Mouse (Mus musculus) spleen, embryonic (tissue): ENCODE data around the gene Ncstn.

Source experiments
- CTCF ChIA-PET: fragments of 350-600 bp; sonication (Branson Sonifier 250); formaldehyde crosslinking; loops from one replicate; lab custom pipeline; 2022; lab: Charles Lee

Ncstn gene

DNA sequence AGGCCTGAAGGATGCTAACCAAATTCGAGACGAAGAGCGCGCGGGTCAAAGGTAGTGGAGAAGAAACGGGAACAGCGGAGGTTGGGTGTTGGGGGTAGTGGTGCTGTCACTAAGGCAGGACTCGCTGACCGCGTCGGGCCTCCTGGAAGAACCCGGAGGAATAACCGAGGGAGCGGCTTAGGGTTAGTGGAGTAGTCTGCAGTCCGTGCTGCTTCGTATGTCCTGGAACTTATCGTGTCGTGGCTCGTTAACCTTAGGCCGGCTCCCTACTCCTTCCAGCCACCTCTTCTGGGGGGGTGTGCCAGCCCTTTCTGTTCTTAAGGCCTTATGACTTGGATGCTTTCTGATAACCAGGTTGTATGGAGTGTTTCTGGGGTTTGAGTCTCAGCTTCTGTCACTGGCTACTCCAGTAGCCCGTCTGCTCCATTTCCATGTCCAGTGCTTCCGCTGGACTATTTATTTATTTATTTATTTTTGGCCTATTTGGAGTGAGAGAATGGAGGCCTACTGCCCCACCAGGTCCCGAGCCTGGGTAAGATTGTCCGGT lies 377 bp upstream of the Ncstn start:
- CTCF ChIA-PET = interaction anchor here (0.6 kb wide), 1 partner anchor 56 kb away, joined by 3 read pairs; no protein-coding TSS in a partner anchor

DNA sequence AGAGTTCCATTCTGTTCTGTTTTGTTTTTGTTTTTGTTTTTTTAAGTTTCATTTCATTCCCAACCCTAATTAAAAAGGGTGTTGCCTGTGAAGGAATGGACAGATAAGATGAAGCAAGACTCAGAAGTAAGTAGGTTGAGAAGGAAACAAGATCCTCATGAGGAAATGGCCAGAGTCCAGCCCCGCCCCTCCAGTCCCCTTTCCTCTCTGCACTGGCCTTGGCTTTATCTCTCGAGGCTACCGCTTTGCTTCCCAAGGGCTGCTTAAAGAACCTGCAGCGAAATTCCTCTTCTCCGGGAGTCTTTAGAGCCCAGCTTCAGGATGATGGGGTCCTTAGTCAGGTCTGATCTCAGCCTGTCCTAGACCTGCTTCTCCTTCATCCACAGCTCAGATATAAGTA lies 4.6 kb downstream of the Ncstn start:
- CTCF ChIA-PET = no interaction called here

DNA sequence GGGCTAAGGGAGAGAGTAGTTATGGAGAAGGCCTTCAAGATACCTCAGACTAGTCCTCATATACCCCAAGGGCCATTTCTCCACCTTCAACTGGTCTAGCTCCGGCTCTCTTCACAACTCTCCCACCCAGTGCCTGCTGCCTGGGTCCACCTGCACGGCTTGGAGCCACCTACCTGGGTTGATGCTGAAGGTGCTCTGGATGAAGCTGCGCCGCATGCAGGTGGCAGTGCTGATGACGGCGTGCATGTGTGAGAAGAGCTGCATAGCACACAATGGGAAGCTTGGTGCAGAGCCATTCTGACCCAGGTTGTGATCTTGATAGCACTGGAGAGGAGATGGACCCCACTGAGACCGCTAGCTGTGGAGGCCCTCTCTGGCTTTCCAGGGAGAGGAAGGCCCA lies 10.0 kb downstream of the Ncstn start:
- CTCF ChIA-PET = no interaction called here

DNA sequence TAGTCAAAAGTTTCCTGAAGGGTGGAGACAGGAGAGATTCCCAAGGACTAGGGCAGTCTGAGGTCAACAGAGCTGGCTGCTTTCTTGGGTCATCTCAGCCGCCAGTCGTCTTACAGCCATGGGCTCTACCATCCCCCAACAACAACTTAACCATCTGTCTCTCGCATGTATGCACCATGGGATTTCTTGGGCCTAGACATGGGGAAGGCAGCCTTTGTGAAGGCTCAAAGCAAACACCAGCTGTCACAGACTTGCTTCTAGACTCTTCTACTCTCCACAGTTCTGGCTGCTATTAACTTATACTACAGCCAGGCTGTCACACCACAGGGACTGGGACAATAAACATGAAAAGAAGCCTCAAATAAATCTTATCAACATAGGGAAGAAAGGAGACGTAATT lies 11.0 kb downstream of the Ncstn start:
- CTCF ChIA-PET = interaction anchor here (0.6 kb wide), 1 partner anchor 19 kb away, joined by 6 read pairs; no protein-coding TSS in a partner anchor

DNA sequence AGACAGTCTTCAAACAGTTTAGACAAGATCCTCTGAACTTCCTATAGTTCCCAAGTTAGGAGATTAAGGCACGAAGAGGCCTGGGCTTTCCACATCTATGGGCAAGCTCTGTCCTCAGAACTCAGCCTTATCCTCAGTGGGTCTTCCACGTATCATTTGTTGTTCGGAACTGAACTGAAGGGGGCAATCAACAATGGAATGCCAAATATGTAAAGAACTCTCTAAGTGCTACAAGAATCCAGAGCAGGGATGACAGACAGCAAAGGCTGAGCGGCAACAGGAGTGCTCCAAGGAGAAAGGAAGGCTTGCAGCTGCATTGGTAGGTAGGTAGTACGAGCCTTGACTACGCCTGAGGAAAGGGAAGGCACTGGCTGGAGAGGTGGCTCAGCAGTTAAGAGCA lies 12.4 kb downstream of the Ncstn start:
- CTCF ChIA-PET = no interaction called here

DNA sequence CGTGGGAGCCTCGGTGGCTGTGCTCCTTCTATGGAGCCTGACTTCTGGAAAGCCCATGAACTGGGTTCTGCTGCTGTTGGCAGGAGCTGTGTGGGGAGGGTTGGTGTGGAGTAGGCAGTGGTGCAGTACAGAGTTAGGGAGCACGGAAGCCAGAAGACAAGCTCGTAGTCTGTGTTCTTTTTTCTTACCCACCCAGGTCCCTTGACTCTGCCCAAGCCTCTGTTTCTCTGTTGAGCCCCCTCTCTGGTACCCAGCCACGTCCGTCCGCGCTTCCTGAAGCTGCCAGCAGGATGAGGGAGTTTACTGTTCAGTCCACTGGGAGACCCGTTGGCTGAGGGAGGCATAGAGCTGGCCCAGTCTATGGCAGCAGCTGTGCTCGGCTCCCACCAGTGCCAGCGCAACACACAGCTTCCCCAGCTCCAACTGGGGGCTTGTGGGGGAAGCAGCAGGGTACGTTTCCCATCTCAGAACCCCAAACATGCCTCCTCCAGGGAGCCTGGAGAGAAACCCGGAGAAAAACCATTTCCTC lies 17.9 kb downstream of the Ncstn start:
- CTCF ChIA-PET = interaction anchor here (1.1 kb wide), 1 partner anchor 259 kb away, joined by 6 read pairs; no protein-coding TSS in a partner anchor

DNA sequence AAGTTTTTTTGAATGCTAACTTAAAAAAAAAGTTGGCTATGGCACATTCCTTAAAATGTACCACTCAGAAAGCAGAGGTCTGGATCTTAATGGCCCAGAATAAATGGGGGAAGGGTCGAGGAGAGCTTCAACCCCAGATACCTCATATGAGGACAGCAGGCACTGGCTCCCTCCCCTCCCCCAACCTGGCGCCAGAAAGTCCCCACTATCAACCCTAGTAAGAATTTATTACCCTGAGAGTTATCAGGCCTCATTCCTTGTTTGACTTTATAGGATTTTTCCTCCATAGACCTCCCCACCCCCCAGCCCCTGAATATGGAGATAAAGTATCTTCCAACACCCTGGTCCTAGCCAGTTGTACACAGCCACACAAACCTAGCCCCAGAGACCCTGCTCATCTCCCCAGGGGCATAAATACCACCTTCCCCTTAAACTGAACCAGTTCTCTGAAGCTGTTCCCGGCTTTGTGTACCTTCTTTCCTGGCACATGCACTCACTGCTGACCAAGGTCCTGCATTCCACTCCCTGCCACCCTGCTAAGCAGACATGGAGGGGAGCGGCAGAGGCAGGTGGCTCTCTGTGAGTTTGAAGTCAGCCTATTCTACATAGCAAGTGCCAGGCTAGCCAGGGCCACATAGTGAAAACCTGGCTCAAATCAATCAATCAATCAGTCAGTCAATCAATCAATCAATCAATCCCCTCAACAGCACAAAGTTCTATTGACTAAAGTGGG lies 19.1 kb downstream of the Ncstn start:
- CTCF ChIA-PET = no interaction called here

DNA sequence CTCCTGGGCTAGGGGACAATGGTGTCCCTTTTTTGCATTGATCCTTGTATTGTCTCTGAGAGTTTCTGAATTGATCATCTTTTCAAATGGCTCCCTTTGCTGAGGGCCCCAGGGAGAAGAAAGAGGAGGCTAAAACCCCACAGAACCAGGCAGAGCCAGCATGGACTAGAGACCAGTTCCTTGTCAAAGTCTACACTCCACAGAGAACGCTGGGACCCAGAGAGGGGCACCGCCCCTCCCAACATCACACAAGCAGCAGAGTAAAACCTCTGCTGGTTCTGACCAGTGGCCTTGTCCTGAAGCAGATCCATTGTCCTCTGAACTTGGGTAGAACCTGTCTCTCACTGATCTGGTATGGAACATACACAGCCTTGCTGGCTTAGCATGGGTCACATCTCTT lies 20.5 kb downstream of the Ncstn start:
- CTCF ChIA-PET = no interaction called here

DNA sequence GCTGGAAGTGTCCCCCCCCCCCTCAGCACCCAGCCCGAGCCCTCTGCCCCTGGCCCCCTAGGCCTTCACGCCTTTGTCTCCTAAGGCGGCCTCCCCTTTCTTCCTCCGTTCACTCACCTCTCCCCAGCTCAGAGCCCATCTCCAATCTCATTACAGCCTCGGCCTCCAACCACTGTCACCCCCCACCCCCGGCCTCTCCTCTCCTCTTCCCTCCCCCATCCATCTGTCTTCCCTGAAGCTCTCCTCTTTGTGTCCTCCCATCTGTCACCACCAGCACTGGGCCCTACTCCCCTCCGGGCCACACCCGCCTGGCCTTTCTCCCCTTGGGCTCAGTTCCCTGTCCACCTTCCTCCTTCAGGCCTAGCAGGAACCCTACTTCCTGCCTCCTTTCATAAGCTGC lies 21.4 kb downstream of the Ncstn start:
- CTCF ChIA-PET = no interaction called here

DNA sequence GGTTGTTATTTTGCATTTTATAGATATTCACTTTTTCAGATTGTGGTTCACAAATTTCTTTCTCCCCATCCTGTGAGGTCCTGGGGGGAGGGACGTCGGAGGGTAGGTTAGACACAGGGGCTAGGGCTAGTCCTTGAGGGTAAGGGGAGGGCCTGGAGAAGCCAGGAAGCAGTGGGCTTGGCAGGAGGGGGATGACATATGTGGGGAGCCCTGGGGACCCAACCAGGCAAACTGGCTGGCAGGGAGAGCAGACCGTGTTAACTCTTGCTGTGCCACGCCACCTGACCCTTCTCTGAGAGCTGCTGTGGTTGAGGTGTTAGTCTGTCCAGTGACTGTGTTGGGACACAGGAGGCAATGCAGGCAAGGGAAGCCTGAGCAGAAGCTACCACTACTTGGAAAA lies 21.9 kb downstream of the Ncstn start:
- CTCF ChIA-PET = no interaction called here

DNA sequence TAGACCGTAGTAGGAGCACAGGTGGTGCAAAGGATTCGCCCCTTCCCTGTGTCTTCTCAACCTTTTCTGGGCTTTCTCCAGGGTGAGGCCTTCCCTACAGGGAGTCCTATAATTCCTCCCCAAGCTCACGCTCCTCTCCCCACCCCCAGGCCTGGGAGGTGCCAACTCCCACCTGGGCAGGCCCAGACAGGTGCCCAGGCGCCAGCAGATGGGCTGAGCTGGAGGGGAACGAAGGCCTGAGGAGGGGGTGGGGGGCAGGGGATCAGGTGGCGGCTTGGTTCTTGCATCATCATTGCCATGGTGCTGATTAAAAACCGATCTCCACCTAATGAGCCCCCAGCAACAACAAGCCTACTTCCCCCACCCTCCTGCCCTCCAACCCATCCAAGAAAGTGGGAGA lies 23.7 kb downstream of the Ncstn start:
- CTCF ChIA-PET = no interaction called here

DNA sequence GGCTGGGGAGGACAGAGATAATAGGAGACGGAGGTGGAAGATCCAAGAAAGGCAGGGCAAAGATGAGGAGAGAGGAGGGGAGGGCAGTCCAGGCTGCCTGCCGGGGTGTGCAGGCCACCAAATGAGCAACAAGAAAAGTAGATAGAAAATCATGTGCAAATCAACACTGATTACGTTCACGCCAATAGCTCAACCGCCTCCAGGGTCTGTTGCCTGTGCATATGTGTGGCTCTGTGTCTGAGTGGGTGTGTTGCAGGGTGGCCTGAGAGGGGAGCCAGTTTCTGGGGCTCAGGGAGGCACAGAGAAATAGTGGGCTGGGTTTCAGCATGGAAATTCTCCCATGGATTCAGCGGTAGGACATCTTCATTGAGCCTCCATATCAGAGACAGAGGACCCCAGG lies 24.3 kb downstream of the Ncstn start:
- CTCF ChIA-PET = no interaction called here

DNA sequence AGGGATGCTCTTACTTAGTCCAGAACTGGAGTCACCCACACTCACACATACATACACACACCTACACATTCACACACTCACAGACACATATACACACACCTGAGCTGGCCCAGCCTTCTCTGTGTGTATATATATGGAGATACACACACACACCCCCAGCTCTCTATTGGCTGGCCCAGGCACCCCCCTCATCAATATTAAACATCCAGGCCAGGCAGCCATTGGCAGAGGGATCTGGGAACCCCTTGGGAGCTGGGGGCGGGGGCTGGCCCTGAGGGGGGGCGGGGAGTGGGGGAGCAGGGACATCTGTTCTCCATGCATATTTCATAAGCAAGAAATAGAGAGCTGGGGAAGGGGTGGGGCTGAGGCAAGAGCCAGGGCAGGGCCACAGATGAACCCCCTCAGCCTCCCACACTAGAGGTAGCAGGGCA lies 25.1 kb downstream of the Ncstn start, which contains the start of gene Nhlh1:
TSS of gene Nhlh1 (minus strand) at position 83 of the 431 bp plus-strand sequence.
- CTCF ChIA-PET = no interaction called here

DNA sequence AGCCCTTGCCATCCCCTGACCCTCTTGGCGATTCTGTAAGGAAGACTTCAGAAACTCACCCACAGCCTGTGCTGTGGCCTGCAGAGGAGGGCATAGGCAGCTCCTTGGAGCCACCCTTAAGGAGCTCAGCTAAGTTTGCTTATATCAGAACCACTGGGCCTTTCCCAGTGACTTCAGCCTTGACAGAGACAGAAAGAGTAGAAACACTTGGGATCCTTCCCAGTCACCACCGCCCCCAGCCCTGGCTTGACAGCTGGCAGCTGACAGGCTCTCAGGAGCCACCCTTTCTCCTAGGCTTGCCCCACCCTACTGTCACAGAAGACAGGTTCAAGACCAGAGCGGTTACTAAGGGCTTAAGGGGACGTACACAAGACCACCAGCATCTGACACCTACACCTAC lies 26.3 kb downstream of the Ncstn start:
- CTCF ChIA-PET = no interaction called here

DNA sequence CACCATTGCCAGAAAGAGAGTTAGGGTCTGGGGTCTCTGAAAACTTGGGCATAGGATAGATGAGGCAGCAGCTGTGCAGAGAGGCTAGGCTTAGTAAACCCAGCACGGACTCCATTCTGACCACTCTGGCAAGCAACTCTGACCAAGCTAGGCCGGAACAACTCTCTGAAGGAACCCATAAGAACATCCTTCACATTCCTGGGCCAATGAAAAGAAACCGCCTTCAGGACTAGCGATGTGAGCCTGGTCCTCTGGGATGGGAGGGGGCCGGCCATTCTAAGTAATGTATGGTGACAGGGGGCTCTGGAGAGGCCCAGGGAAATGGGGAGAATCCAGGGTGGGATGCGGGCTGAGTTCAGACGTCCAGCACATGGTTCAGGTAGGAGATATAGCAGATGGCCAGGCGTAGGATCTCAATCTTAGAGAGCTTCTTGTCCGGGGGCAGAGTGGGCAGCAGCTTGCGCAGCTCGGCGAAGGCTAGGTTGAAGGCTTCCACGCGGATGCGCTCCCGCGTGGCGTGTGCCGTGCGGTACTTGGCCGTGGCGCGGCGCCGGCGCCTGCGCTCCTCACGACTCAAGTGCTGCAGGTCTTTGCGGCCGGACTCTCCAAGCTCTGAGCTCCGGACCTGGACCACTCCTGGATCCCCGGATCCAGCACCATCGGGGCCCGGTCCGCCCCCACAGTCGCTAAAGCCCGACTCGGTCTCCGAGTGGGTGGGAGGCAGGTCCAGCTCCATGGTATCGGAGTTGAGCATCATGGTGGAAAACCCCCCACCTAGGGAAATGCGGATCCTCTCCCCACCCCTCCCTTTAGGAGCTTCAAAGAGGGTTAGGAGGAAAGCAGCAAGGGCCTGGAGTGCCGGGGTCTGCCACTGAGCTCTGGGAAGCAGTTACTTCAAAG lies 28.8 kb downstream of the Ncstn start:
- CTCF ChIA-PET = no interaction called here

DNA sequence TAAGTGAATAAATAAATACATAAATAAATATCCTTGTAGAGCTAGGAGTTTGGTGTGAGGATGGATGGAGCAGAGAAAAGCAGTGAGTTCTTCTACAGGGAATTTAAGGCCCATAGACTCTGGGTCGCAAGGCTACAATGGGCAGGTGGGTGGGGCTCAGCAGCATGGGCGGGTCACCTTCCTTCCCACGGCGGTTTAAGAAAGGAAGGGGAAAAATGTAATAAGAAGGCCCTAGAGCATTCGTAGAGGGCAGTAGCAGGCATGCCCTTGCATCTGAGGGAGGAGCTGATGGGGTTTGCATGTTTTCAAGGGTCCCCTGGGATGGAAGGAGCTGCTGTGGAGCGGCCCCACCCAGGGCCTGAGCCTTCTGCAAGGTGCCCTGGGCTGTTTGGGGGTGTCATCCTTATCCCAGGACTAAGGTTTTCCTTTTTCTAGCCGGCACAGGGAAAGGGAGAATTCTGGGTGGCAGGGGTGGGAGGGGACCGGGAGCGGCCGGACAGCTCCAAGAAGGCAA lies 29.8 kb downstream of the Ncstn start:
- CTCF ChIA-PET = no interaction called here

DNA sequence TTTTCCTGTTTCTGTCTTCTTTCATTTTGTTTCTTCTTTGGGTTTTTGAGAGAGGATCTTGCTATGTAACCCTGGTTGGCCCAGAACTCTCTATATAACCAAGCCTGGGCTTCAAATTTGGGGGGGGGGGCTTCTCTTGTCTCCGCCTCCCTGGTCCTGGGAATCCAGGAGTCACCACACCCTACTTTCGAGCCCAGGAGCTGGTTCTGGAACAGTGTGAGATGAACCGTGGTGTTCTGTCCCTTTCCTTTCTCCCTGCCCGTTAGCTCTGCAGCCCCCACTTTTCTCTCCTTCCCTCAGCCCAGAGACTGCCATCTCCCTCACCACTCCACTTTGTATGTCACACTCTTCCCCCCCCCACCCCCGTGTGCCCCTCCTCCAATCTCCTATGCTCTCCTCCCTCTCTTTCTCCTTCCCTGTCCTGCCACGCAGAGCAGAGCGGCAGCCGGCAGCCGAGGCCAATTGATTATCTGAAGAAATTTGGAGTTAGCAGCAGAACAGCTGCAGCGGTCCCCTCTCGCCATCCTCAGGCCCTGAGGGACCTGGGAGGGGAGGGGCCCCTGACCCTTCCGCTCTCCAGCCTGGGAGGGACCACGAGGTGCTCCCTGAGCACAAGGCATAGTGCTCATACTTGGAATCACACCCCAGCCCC lies 33.3 kb downstream of the Ncstn start:
- CTCF ChIA-PET = interaction anchor here (0.6 to 0.7 kb wide), 3 partner anchors 40 to 862 kb away, joined by 3 to 9 read pairs (median 4); no protein-coding TSS in a partner anchor

DNA sequence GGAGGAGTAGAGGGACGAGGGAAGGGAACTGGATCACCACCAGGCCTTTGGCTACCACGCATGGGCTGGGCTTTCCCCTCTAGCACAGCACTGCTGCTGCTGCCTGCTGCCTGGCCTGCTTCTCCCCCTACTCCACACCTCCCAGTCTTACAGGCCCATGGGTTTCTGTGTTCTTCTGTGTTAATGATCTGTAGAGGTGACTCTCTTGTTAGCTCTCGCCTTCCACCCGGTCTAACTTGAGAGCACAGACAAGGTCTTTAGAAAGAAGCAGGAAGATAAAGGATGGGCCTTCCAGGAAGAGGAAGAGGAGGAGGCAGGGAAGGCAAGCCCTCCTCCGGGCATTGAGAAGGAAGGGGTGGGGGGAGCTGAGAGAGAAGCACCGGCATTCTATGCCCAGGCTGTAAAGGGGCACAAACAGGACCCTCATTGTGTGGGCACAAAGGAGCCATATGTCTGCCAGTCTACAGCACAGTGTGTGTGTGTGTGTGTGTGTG lies 34.3 kb downstream of the Ncstn start:
- CTCF ChIA-PET = interaction anchor here (0.7 kb wide), 1 partner anchor 39 kb away, joined by 9 read pairs; no protein-coding TSS in a partner anchor

DNA sequence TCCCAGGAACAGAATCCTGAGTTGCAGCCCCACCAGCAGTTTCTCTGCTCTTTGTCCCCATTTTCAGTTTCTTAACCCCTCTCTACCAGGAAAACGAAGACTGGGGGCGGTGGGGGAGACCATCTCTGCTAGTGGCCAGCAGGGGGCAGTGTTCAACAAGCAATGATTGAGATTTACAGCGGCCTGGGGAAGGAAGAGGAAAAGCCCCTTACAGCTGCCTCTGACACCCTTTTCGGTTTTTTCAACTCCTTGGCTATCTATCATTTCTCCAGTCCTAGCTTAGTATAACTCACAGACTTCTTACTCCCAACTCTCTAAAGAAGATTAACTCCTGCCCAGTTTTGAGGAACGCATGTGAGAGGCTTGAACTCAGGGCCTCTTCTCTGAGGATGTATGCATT lies 35.7 kb downstream of the Ncstn start:
- CTCF ChIA-PET = no interaction called here

DNA sequence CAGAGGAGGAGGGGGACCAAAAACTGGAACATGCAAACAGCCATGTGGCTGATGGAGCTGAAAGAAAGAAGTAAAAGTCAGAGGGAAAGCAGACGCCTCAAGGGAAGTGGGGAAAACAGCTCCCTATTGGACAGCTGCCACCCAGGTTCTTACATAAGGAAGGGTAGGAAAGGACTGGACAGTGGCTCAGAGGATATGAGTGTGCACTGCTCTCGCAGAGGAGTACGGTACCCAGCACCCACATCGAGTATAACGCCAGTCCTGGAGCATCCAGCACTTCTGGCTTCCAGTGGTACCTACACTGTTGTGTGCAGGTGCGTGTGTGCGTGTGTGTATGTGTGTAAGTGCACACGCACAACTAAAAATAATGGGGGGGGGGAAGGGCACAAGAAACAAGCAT lies 36.2 kb downstream of the Ncstn start:
- CTCF ChIA-PET = no interaction called here

DNA sequence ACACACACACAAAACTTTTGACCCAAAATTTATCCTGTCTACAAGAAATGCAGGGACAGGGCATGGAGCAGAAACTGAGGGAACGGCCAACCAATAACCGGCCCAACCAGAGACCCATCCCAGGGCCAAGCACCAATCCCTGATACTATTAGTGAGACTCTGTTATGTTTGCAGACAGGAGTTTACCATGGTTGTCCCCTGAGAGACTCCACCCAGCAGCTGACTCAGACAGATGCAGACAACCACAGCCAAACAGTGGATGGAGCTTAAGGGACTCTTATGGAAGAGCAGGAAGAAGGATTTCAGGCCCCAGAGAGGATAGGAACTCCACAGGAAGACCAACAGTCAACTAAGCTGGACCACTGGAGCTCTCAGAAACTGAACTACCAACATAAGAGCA lies 52.7 kb downstream of the Ncstn start:
- CTCF ChIA-PET = no interaction called here
